Mouse (Mus musculus) hindbrain, embryonic 14.5 days (tissue): ENCODE measurements around the gene Col1a1. TPM values are rescaled to one million over a fixed set of nuclear protein-coding genes. Genes with fewer than 3 reads are reported as not detected.

Experiments used
- ATAC-seq: fragments of 200-750 bp; cut with Nextera tagmentation; 2 replicates; pipeline ENCODE4 v1.8.0; 2017; ENCODE audit warnings: moderate number of reproducible peaks, mild to moderate bottlenecking, moderate TSS enrichment, moderate library complexity; ENCODE audit not compliant: low FRiP score
- DNase-seq: peaks from one replicate; pipeline ENCODE4 v3.0.0-alpha.2; 2015; ENCODE audit warnings: low spot score
- H3K27ac ChIP-seq: fragments of 300-500 bp; sonication (generic); 2 replicates; pipeline ENCODE4 v1.5.1; 2014; ENCODE audit warnings: mild to moderate bottlenecking, moderate library complexity
- H3K27me3 ChIP-seq: fragments of 300-500 bp; sonication (generic); 2 replicates; pipeline ENCODE4 v1.6.1; 2014; ENCODE audit warnings: mild to moderate bottlenecking, low read length, mixed read lengths; ENCODE audit not compliant: control insufficient read depth, insufficient read depth
- H3K36me3 ChIP-seq: fragments of 300-500 bp; sonication (generic); replicated peaks from 2 replicates; pipeline ENCODE4 v1.6.1; 2014; ENCODE audit not compliant: control insufficient read depth, insufficient read depth
- H3K4me1 ChIP-seq: fragments of 300-500 bp; sonication (generic); replicated peaks from 2 replicates; pipeline ENCODE4 v1.6.1; 2014; ENCODE audit warnings: antibody characterized with exemption, low read length, mixed read lengths; ENCODE audit not compliant: control insufficient read depth, insufficient read depth
- H3K4me2 ChIP-seq: fragments of 300-500 bp; sonication (generic); replicated peaks from 2 replicates; pipeline ENCODE4 v1.6.1; 2014; ENCODE audit warnings: mild to moderate bottlenecking, moderate library complexity
- H3K4me3 ChIP-seq: fragments of 300-500 bp; sonication (generic); replicated peaks from 2 replicates; pipeline ENCODE4 v1.5.1; 2014; ENCODE audit warnings: mild to moderate bottlenecking, low read length
- H3K9ac ChIP-seq: fragments of 300-500 bp; sonication (generic); 2 replicates; pipeline ENCODE4 v1.6.1; 2014
- H3K9me3 ChIP-seq: fragments of 300-500 bp; sonication (generic); 2 replicates; pipeline ENCODE4 v1.6.1; 2016; ENCODE audit warnings: low read length; ENCODE audit not compliant: control insufficient read depth
- WGBS: fragments of 180-500 bp; shearing (Covaris S2); extraction: QIAGEN DNeasy Blood & Tissue Kit; methylation state at CpG from one replicate; pipeline ENCODE4 v1.1.7; 2014; 5-methylcytosine and 5-hydroxymethylcytosine counted together
- polyA plus RNA-seq: library from polyadenylated mRNA; unstranded; fragments of >200 nt; fragmentation: Nextera tagmentation; extraction: Ambion mirVana; gene quantifications from 2 replicates; pipeline ENCODE4 v1.2.1, GENCODE M21; 2014

Gene Col1a1
- polyA plus RNA-seq, 1 experiment from 2014 or later, result 157 TPM

- H3K9ac ChIP-seq, result no peak overlapping the region
- no peak overlapping the region for H3K27ac ChIP-seq
- ATAC-seq (no peak), DNase-seq (no peak)
- no peak overlapping the region for H3K4me3 ChIP-seq
- 30% methylated on average over 11 of the region's 11 CpGs for WGBS
- H3K27me3 ChIP-seq, result peaks cover 68% of the 10 kb centered on the region
- H3K36me3 ChIP-seq, result no peaks in the 10 kb centered on the region
- no peaks in the 10 kb centered on the region for H3K9me3 ChIP-seq
- peaks cover 12% of the 10 kb centered on the region; the same call in 1 of the 2 replicates for H3K4me1 ChIP-seq
- no peak overlapping the region for H3K4me2 ChIP-seq
Observed at GRCm38 (mm10) chr11:94934526-94934925, 1.5 kb upstream of the Col1a1 start.

GRCm38 (mm10) chr11:94936851-94937295, 849 bp downstream of the Col1a1 start:
- 0% methylated on average over 17 of the region's 17 CpGs for WGBS
- peak; percentile 72; the same call in 1 of the 2 replicates for ATAC-seq

GRCm38 (mm10) chr11:94937335-94937781, 1.3 kb downstream of the Col1a1 start:
- peak; percentile 26; the same call in 1 of the 2 replicates for ATAC-seq
- under 1% methylated on average over 18 of the region's 18 CpGs for WGBS
- Histone ChIP-seq H3K4me2 (peak overlapping the region; percentile 50), H3K27ac (no peak overlapping the region), H3K36me3 (no peaks in the 10 kb centered on the region), H3K27me3 (peaks cover 67% of the 10 kb centered on the region), H3K9me3 (no peaks in the 10 kb centered on the region), H3K4me1 (peaks cover 12% of the 10 kb centered on the region; the same call in 1 of the 2 replicates), H3K4me3 (peak overlapping the region; percentile 25), H3K9ac (no peak overlapping the region; the same call in 1 of the 2 replicates)
- no peak for DNase-seq

More at GRCm38 (mm10) chr11:94936851-94937295, 849 bp downstream of the Col1a1 start:
- H3K27ac ChIP-seq, result no peak overlapping the region
- H3K9ac ChIP-seq, result no peak overlapping the region
- no peaks in the 10 kb centered on the region for H3K9me3 ChIP-seq
- H3K4me1 ChIP-seq, result peaks cover 12% of the 10 kb centered on the region; the same call in 1 of the 2 replicates
- DNase-seq, result peak; percentile 93
- peak overlapping the region; percentile 50 for H3K4me2 ChIP-seq
- H3K4me3 ChIP-seq, result peak overlapping the region; percentile 25
- peaks cover 70% of the 10 kb centered on the region for H3K27me3 ChIP-seq
- H3K36me3 ChIP-seq, result no peaks in the 10 kb centered on the region

- H3K9ac ChIP-seq, result no peak overlapping the region; the same call in 1 of the 2 replicates
- no peak for ATAC-seq
- H3K4me1 ChIP-seq, result peaks cover 12% of the 10 kb centered on the region; the same call in 1 of the 2 replicates
- 2% methylated on average over 15 of the region's 15 CpGs for WGBS
- H3K4me2 ChIP-seq, result peak overlapping the region; percentile 50
- no peak for DNase-seq
- H3K27ac ChIP-seq, result no peak overlapping the region
- peaks cover 65% of the 10 kb centered on the region for H3K27me3 ChIP-seq
- H3K9me3 ChIP-seq, result no peaks in the 10 kb centered on the region
- H3K4me3 ChIP-seq, result peak overlapping the region; percentile 25
- no peaks in the 10 kb centered on the region for H3K36me3 ChIP-seq
Observed at GRCm38 (mm10) chr11:94937787-94938186, 1.8 kb downstream of the Col1a1 start.

- 27% methylated on average over 9 of the region's 9 CpGs for WGBS
- Histone ChIP-seq H3K4me2 (peak overlapping the region; percentile 50), H3K4me3 (peak overlapping the region; percentile 25; the same call in 1 of the 2 replicates), H3K9ac (no peak overlapping the region; the same call in 1 of the 2 replicates), H3K27me3 (peaks cover 60% of the 10 kb centered on the region), H3K27ac (no peak overlapping the region), H3K36me3 (no peaks in the 10 kb centered on the region), H3K9me3 (no peaks in the 10 kb centered on the region), H3K4me1 (peaks cover 12% of the 10 kb centered on the region; the same call in 1 of the 2 replicates)
- ATAC-seq (no peak), DNase-seq (no peak)
Observed at GRCm38 (mm10) chr11:94938296-94938695, 2.3 kb downstream of the Col1a1 start.

- Histone ChIP-seq H3K4me2 (no peak overlapping the region), H3K9ac (no peak overlapping the region), H3K4me1 (peaks cover 12% of the 10 kb centered on the region; the same call in 1 of the 2 replicates), H3K4me3 (no peak overlapping the region), H3K9me3 (no peaks in the 10 kb centered on the region), H3K27ac (no peak overlapping the region), H3K36me3 (no peaks in the 10 kb centered on the region), H3K27me3 (peaks cover 50% of the 10 kb centered on the region)
- no peak for ATAC-seq
- DNase-seq, result peak; percentile 83
- 23% methylated on average over 4 of the region's 4 CpGs for WGBS
Observed at GRCm38 (mm10) chr11:94939280-94939679, 3.3 kb downstream of the Col1a1 start.

- H3K36me3 ChIP-seq, result no peaks in the 10 kb centered on the region
- H3K4me2 ChIP-seq, result no peak overlapping the region
- DNase-seq (no peak), ATAC-seq (no peak)
- H3K27ac ChIP-seq, result no peak overlapping the region
- H3K27me3 ChIP-seq, result peaks cover 32% of the 10 kb centered on the region
- no peak overlapping the region for H3K9ac ChIP-seq
- WGBS, result 35% methylated on average over 9 of the region's 9 CpGs
- H3K4me3 ChIP-seq, result no peak overlapping the region
- H3K9me3 ChIP-seq, result no peaks in the 10 kb centered on the region
- H3K4me1 ChIP-seq, result peaks cover 12% of the 10 kb centered on the region; the same call in 1 of the 2 replicates
Observed at GRCm38 (mm10) chr11:94941121-94941520, 5.1 kb downstream of the Col1a1 start.

GRCm38 (mm10) chr11:94941776-94942175, 5.8 kb downstream of the Col1a1 start:
- peaks cover 25% of the 10 kb centered on the region for H3K27me3 ChIP-seq
- peaks cover 10% of the 10 kb centered on the region; the same call in 1 of the 2 replicates for H3K4me1 ChIP-seq
- no peaks in the 10 kb centered on the region for H3K36me3 ChIP-seq
- H3K9me3 ChIP-seq, result no peaks in the 10 kb centered on the region
- no peak overlapping the region for H3K4me3 ChIP-seq
- ATAC-seq, result no peak
- H3K4me2 ChIP-seq, result no peak overlapping the region
- H3K9ac ChIP-seq, result no peak overlapping the region
- no peak for DNase-seq
- WGBS, result 76% methylated on average over 8 of the region's 8 CpGs
- H3K27ac ChIP-seq, result no peak overlapping the region

GRCm38 (mm10) chr11:94942282-94943023, 6.4 kb downstream of the Col1a1 start:
- no peak overlapping the region for H3K9ac ChIP-seq
- no peak overlapping the region for H3K4me2 ChIP-seq
- DNase-seq (no peak), ATAC-seq (no peak)
- WGBS, result 51% methylated on average over 13 of the region's 13 CpGs
- H3K4me1 ChIP-seq, result peaks cover 4% of the 10 kb centered on the region; the same call in 1 of the 2 replicates
- H3K27ac ChIP-seq, result no peak overlapping the region
- no peaks in the 10 kb centered on the region for H3K36me3 ChIP-seq
- no peaks in the 10 kb centered on the region for H3K9me3 ChIP-seq
- H3K4me3 ChIP-seq, result no peak overlapping the region
- peaks cover 20% of the 10 kb centered on the region for H3K27me3 ChIP-seq
